Mouse (Mus musculus) intestine, embryonic 15.5 days (tissue): ENCODE measurements at regions not wholly inside any gene's neighbourhood (a gene's known extent, or its start where the extent isn't known, plus 50 kb on each side); places are given as distances from the start of the nearest gene placed in this dataset.

Experiments used
- ATAC-seq: fragments of 200-750 bp; cut with Nextera tagmentation; 2 replicates; pipeline ENCODE4 v1.8.0; 2017; ENCODE audit warnings: moderate TSS enrichment, moderate library complexity
- H3K27ac ChIP-seq: fragments of 300-500 bp; sonication (generic); 2 replicates; pipeline ENCODE4 v1.5.1; 2015; ENCODE audit warnings: mild to moderate bottlenecking, inconsistent platforms
- H3K27me3 ChIP-seq: fragments of 300-500 bp; sonication (generic); replicated peaks from 2 replicates; pipeline ENCODE4 v1.6.1; 2015; ENCODE audit warnings: inconsistent platforms
- H3K36me3 ChIP-seq: fragments of 300-500 bp; sonication (generic); 2 replicates; pipeline ENCODE4 v1.6.1; 2015; ENCODE audit warnings: inconsistent platforms
- H3K4me1 ChIP-seq: fragments of 300-500 bp; sonication (generic); replicated peaks from 2 replicates; pipeline ENCODE4 v1.6.1; 2015; ENCODE audit warnings: inconsistent platforms
- H3K4me2 ChIP-seq: fragments of 300-500 bp; sonication (generic); replicated peaks from 2 replicates; pipeline ENCODE4 v1.6.1; 2015; ENCODE audit warnings: mild to moderate bottlenecking, inconsistent platforms
- H3K4me3 ChIP-seq: fragments of 300-500 bp; sonication (generic); replicated peaks from 2 replicates; pipeline ENCODE4 v1.5.1; 2015; ENCODE audit warnings: inconsistent platforms
- H3K9ac ChIP-seq: fragments of 300-500 bp; sonication (generic); 2 replicates; pipeline ENCODE4 v1.6.1; 2015; ENCODE audit warnings: inconsistent platforms
- H3K9me3 ChIP-seq: fragments of 300-500 bp; sonication (generic); 2 replicates; pipeline ENCODE4 v1.6.1; 2016; ENCODE audit warnings: inconsistent platforms
- WGBS: fragments of 180-500 bp; shearing (Covaris S2); methylation state at CpG from one replicate; pipeline ENCODE4 v1.1.7; 2015; 5-methylcytosine and 5-hydroxymethylcytosine counted together

DNA sequence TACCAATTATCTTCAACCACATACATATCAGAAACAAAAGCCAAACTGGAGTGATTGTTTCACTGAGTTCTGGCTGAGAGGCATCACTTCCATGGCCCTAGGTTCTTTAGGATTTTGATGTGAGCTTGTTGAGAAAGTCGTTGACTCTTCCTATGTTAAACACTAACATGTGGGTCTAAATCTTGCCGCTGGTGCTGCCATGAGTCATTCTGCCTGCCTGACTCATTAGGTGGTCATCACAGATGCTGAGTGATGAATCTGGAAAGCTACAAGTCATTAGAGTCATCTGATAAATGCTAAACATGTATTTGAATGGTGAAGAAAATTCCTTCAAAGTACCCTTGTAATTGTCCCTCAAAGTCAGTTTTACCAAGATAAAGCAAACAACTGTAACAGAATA, 60.4 kb upstream of the Tac1 start:
- Histone ChIP-seq H3K27ac (no peak overlapping the region), H3K9ac (no peak overlapping the region), H3K36me3 (no peaks in the 10 kb centered on the region), H3K4me1 (no peaks in the 10 kb centered on the region), H3K4me3 (no peak overlapping the region), H3K27me3 (no peaks in the 10 kb centered on the region), H3K4me2 (no peak overlapping the region), H3K9me3 (no peaks in the 10 kb centered on the region)
- no peak for ATAC-seq
- WGBS: 71% methylated on average over 2 of the region's 2 CpGs

- H3K36me3 ChIP-seq: no peaks in the 10 kb centered on the region
- H3K27me3 ChIP-seq: no peaks in the 10 kb centered on the region
- no peak overlapping the region for H3K27ac ChIP-seq
- 58% methylated on average over 3 of the region's 3 CpGs for WGBS
- H3K9ac ChIP-seq: no peak overlapping the region
- H3K4me1 ChIP-seq: no peaks in the 10 kb centered on the region
- no peak for ATAC-seq
- no peak overlapping the region for H3K4me3 ChIP-seq
- H3K4me2 ChIP-seq: no peak overlapping the region
- H3K9me3 ChIP-seq: no peaks in the 10 kb centered on the region
Measured at GRCm38 (mm10) chr6:7496766-7497165, 57.9 kb upstream of the Tac1 start.
